Mouse (Mus musculus) lung, postnatal 0 days (tissue): Measurements from ENCODE around the gene Tas2r124. TPM values are rescaled to one million over a fixed set of nuclear protein-coding genes. Genes with fewer than 3 reads are reported as not detected.

Experiments
- ATAC-seq: fragments of 200-750 bp; cut with Nextera tagmentation; 2 replicates; pipeline ENCODE4 v1.8.0; 2017; ENCODE audit warnings: moderate library complexity
- DNase-seq: peaks from one replicate; pipeline ENCODE4 v3.0.0-alpha.2; 2016; ENCODE audit warnings: low spot score
- H3K27ac ChIP-seq: fragments of 300-500 bp; sonication (generic); 2 replicates; pipeline ENCODE4 v1.5.1; 2014; ENCODE audit warnings: antibody characterized with exemption, mild to moderate bottlenecking, low read length, mixed read lengths
- H3K27me3 ChIP-seq: fragments of 300-500 bp; sonication (generic); replicated peaks from 2 replicates; pipeline ENCODE4 v1.6.1; 2014; ENCODE audit warnings: low read length, mixed read lengths; ENCODE audit not compliant: insufficient read depth
- H3K36me3 ChIP-seq: fragments of 300-500 bp; sonication (generic); 2 replicates; pipeline ENCODE4 v1.6.1; 2014; ENCODE audit warnings: low read length, mixed read lengths; ENCODE audit not compliant: insufficient read depth
- H3K4me1 ChIP-seq: fragments of 300-500 bp; sonication (generic); 2 replicates; pipeline ENCODE4 v1.6.1; 2014; ENCODE audit warnings: antibody characterized with exemption, low read depth, low read length, mixed read lengths; ENCODE audit not compliant: insufficient read depth
- H3K4me2 ChIP-seq: fragments of 300-500 bp; sonication (generic); replicated peaks from 2 replicates; pipeline ENCODE4 v1.6.1; 2014; ENCODE audit warnings: low read depth, mild to moderate bottlenecking, low read length, moderate library complexity, mixed read lengths
- H3K4me3 ChIP-seq: fragments of 300-500 bp; sonication (generic); 2 replicates; pipeline ENCODE4 v1.5.1; 2014; ENCODE audit warnings: low read depth, low read length
- H3K9ac ChIP-seq: fragments of 300-500 bp; sonication (generic); replicated peaks from 2 replicates; pipeline ENCODE4 v1.6.1; 2014; ENCODE audit warnings: low read depth, mild to moderate bottlenecking
- H3K9me3 ChIP-seq: fragments of 300-500 bp; sonication (generic); 2 replicates; pipeline ENCODE4 v1.6.1; 2016; ENCODE audit warnings: low read length, mixed read lengths
- CTCF ChIP-seq: IDR thresholded peaks from 2 replicates; pipeline ENCODE4 v1.5.1; 2016; ENCODE audit warnings: antibody characterized with exemption, mild to moderate bottlenecking
- EP300 ChIP-seq: IDR thresholded peaks from 2 replicates; pipeline ENCODE4 v1.6.1; 2016; ENCODE audit warnings: antibody characterized with exemption, mild to moderate bottlenecking, control low read depth
- WGBS: fragments of 180-500 bp; shearing (Covaris S2); extraction: QIAGEN DNeasy Blood & Tissue Kit; methylation state at CpG from one replicate; pipeline ENCODE4 v1.1.7; 2014; 5-methylcytosine and 5-hydroxymethylcytosine counted together
- polyA plus RNA-seq: library from polyadenylated mRNA; unstranded; fragments of >200 nt; fragmentation: Nextera tagmentation; extraction: Ambion mirVana; gene quantifications from 2 replicates; pipeline ENCODE4 v1.2.1, GENCODE M21; 2015

Tas2r124 gene
- polyA plus RNA-seq: not detected in 2 replicates

DNA sequence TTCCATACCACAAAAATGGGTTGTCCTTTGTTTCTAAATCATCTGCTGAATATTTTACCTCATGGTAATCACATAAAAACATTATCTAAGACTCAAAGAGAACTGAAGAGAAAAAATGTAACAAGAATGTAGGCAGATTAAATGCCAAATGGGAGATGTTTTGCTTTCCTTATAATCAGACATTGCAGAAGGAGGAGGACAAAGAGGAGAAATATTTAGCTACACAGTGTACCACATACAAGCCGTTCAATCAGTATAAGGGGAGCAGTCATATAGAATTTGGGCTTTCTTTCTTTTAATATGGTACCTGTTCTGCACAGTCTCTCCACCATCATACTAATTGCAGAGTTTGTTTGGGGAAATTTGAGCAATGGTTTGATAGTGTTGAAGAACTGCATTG lies at the start of gene Tas2r124:
TSS of gene Tas2r124 (plus strand) at position 301 of the 400 bp plus-strand sequence.
- H3K4me3 ChIP-seq: no peak within 1 kb of the TSS
- H3K36me3 ChIP-seq: no peaks in the 10 kb centered on the region
- no peaks in the 10 kb centered on the region for H3K4me1 ChIP-seq
- H3K27ac ChIP-seq: no peak within 1 kb of the TSS
- H3K9me3 ChIP-seq: no peaks in the 10 kb centered on the region
- ATAC-seq (no peak), DNase-seq (no peak)
- TF ChIP-seq CTCF (no peak), EP300 (no peak)
- WGBS: 86% methylated on average over 1 of the region's 1 CpGs
- no peak within 1 kb of the TSS for H3K4me2 ChIP-seq
- H3K9ac ChIP-seq: no peak within 1 kb of the TSS
- H3K27me3 ChIP-seq: no peaks in the 10 kb centered on the region

DNA sequence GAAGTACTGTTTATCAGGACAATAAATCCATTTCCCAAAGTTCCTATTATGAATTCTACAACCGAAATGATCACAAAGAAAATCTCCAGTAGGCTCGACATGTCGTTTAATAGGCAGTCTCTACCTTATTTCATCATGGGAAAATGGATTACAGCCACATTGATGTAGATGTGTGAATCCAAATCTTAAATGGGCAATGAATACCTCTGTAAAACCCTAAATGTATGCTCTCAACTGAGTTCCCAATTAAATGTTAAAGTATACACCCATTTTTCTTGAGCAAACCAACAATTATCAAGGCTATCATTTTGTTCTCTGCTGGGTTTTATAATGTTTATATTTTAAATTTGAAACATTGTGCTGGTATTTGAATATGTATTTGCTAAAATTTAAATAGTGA lies 42.7 kb upstream of the Tas2r124 start, which contains the start of gene Tas2r122:
TSS of gene Tas2r122 (minus strand) at position 101 of the 400 bp plus-strand sequence.
- Histone ChIP-seq H3K9ac (no peak within 1 kb of the TSS), H3K4me1 (no peaks in the 10 kb centered on the region), H3K9me3 (no peaks in the 10 kb centered on the region), H3K27ac (no peak within 1 kb of the TSS), H3K4me2 (no peak within 1 kb of the TSS), H3K36me3 (no peaks in the 10 kb centered on the region), H3K27me3 (no peaks in the 10 kb centered on the region), H3K4me3 (no peak within 1 kb of the TSS)
- DNase-seq (no peak), ATAC-seq (no peak)
- TF ChIP-seq CTCF (no peak), EP300 (no peak)
- WGBS: 76% methylated on average over 3 of the region's 3 CpGs

DNA sequence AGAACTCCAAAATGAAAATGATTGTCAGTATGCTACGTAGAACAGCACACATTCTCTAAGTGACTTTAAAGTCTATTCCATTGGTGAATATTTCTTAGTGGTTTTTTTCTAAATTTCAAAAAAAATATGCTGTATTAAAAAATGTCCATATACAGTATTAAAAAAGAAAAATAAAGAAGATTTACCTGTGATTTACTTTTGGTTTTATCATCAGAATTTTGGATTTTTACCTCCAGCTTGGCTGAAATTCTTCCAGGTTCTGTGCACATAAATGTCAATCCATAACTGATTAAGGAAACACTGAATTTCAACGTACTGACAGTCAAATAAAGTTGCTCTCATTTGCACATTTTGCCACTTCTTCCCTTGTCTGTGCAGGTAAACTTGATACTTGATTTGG lies 16.6 kb upstream of the Tas2r124 start, which contains the start of gene Tas2r115:
TSS of gene Tas2r115 (minus strand) at position 101 of the 400 bp plus-strand sequence.
- no peak within 1 kb of the TSS for H3K27ac ChIP-seq
- H3K36me3 ChIP-seq: no peaks in the 10 kb centered on the region
- 53% methylated on average over 2 of the region's 2 CpGs for WGBS
- ATAC-seq: no peak
- no peaks in the 10 kb centered on the region for H3K9me3 ChIP-seq
- H3K4me3 ChIP-seq: no peak within 1 kb of the TSS
- no peak for DNase-seq
- H3K4me2 ChIP-seq: no peak within 1 kb of the TSS
- no peaks in the 10 kb centered on the region for H3K4me1 ChIP-seq
- H3K9ac ChIP-seq: no peak within 1 kb of the TSS
- TF ChIP-seq CTCF (no peak), EP300 (no peak)
- H3K27me3 ChIP-seq: no peaks in the 10 kb centered on the region

DNA sequence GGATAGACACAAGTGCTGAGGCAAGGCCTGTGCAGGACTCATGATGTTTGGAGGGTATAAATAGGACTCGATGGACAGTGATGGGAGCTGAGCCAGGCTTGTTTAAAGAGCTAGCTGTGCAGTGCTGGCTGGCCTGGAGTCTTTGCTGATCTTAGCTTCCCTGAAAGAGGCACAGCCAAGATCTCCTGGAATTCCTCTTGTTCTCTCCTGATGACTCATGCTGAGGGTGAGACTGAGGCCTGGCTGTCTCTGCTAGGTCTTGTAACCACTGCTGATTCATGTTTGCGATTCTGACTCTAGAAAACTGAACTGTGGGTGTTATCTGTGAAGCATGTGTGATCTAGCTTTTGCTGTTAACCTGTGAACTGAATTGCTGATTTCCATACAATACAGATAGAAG lies 4.3 kb upstream of the Tas2r124 start:
- Histone ChIP-seq H3K4me2 (no peak overlapping the region), H3K4me3 (no peak overlapping the region), H3K9me3 (no peaks in the 10 kb centered on the region), H3K4me1 (no peaks in the 10 kb centered on the region), H3K27me3 (no peaks in the 10 kb centered on the region), H3K27ac (no peak overlapping the region), H3K36me3 (no peaks in the 10 kb centered on the region), H3K9ac (no peak overlapping the region)
- TF ChIP-seq EP300: no peak
- TF ChIP-seq CTCF: no peak
- DNase-seq (no peak), ATAC-seq (no peak)
- WGBS: 69% methylated on average over 2 of the region's 2 CpGs

DNA sequence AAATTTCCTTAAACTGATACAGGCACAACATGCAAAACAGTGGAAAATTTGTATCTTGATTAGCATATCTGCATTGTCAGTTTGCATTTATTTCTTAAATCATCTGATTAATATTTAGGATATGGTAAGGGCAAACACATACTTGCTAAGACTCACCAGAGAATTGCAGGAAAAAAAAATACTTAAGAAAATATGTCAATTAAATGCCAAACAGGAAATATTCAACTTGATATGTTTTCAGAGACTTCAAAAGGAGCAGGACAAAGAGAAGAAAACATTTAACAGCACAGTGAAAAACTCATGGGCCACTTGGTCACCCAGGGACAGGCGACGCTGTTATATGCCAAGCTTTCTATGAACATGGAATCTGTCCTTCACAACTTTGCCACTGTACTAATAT lies 7.3 kb downstream of the Tas2r124 start, which contains the start of gene Tas2r102:
TSS of gene Tas2r102 (plus strand) at position 301 of the 400 bp plus-strand sequence.
- TF ChIP-seq CTCF (no peak), EP300 (no peak)
- DNase-seq (no peak), ATAC-seq (no peak)
- Histone ChIP-seq H3K4me1 (no peaks in the 10 kb centered on the region), H3K9me3 (no peaks in the 10 kb centered on the region), H3K36me3 (no peaks in the 10 kb centered on the region), H3K4me2 (no peak within 1 kb of the TSS), H3K9ac (no peak within 1 kb of the TSS), H3K27me3 (no peaks in the 10 kb centered on the region), H3K27ac (no peak within 1 kb of the TSS), H3K4me3 (no peak within 1 kb of the TSS)
- 92% methylated on average over 2 of the region's 2 CpGs for WGBS

DNA sequence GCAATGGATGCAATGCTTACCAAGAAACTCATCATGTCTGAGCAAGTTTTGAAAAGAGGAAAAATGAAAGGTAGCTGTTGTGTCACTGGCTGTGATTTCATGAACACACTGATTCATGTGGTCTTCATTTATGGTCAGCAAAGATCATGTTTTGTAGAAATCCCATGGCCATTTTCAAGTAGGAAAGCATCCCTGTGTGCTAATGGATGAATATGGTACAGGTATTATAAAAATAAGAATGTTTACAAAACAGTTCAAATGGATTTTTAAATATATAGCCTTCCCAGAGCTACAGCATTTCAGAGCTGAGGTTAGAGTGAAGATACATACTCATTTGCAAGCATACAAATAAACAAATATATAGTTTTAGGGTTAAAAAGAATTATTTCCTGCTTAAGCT lies 23.5 kb downstream of the Tas2r124 start, which contains the start of gene Tas2r136:
TSS of gene Tas2r136 (minus strand) at position 101 of the 400 bp plus-strand sequence.
- H3K9me3 ChIP-seq: no peaks in the 10 kb centered on the region
- no peaks in the 10 kb centered on the region for H3K4me1 ChIP-seq
- H3K4me3 ChIP-seq: no peak within 1 kb of the TSS
- no peaks in the 10 kb centered on the region for H3K36me3 ChIP-seq
- H3K27me3 ChIP-seq: no peaks in the 10 kb centered on the region
- TF ChIP-seq EP300 (no peak), CTCF (no peak)
- H3K9ac ChIP-seq: no peak within 1 kb of the TSS
- no peak within 1 kb of the TSS for H3K4me2 ChIP-seq
- H3K27ac ChIP-seq: no peak within 1 kb of the TSS
- ATAC-seq: no peak
- DNase-seq: no peak

DNA sequence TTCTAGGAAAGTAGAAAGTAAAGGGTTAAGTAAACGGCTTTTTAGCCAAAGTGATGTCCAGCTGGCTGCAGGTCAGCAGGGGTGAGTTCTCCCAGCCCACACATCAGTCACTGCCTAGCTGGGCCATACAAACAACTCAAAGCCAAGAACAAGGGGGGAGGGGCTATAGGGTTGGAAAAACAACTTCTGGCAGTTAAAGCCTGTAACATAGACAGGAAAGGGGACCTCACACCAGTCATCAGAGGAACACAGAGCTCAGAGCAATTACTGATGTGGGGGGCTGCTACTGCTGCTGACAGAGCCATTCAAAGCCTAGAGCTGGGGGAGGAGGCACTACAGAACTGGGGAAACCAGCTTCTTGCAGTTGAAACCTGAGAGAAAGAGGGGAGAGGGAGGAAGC lies 40.9 kb downstream of the Tas2r124 start:
- no peaks in the 10 kb centered on the region for H3K36me3 ChIP-seq
- H3K9ac ChIP-seq: no peak overlapping the region
- H3K9me3 ChIP-seq: peaks cover 4% of the 10 kb centered on the region; the same call in 1 of the 2 replicates
- no peaks in the 10 kb centered on the region for H3K27me3 ChIP-seq
- DNase-seq (peak; percentile 27), ATAC-seq (peak; percentile 55)
- H3K4me3 ChIP-seq: no peak overlapping the region
- no peaks in the 10 kb centered on the region for H3K4me1 ChIP-seq
- 5% methylated on average over 1 of the region's 1 CpGs for WGBS
- H3K27ac ChIP-seq: no peak overlapping the region
- no peak overlapping the region for H3K4me2 ChIP-seq
- TF ChIP-seq CTCF (no peak), EP300 (no peak)
